Mouse (Mus musculus): ENCODE measurements around the gene Tcf3.

The Tcf3 gene

DNA sequence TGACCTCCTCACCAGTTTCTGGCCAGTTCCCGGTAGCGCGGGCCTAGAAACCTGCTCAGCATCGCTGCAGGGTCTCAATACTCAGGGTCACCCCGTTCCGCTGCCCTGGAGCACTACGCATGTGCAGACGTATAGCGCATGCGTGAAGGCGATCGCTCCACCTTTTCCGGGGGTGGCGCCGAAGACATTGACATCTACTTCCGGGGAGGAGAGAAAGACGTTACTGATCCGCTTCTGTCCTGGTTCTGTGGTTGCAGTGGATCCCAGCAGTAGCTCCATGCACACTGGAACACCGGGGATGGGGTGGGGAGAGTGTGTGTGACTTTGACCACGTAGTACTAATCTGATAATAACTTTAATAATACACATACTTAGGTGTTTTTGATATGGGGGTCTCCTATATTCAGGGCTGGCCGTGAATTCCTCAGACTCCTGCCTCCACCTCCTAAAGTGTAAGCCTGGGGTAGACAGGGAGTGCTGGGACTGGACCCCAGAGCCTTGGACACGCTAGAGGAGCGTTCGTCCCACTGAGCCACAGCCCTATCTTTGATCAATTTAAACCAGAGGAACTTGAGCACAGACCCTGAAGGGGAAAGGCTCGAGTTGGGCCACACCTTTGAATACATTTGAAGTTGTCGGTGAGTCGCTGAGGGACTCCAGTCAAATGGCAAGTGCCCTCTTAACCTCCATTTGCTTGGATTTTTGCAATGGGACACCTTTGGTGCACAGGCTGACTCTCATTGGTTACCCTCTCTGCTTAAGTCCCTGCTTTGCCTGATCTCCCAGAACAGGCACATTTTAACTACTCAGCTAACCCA is 26.6 kb downstream of the Tcf3 start, which contains the start of gene Uqcr11:
Gene Uqcr11, minus strand, starts transcription at position 147 of the 818 bp plus-strand sequence.
- DNase-seq (ENCODE audit: low spot score), result peak; percentile 89

DNA sequence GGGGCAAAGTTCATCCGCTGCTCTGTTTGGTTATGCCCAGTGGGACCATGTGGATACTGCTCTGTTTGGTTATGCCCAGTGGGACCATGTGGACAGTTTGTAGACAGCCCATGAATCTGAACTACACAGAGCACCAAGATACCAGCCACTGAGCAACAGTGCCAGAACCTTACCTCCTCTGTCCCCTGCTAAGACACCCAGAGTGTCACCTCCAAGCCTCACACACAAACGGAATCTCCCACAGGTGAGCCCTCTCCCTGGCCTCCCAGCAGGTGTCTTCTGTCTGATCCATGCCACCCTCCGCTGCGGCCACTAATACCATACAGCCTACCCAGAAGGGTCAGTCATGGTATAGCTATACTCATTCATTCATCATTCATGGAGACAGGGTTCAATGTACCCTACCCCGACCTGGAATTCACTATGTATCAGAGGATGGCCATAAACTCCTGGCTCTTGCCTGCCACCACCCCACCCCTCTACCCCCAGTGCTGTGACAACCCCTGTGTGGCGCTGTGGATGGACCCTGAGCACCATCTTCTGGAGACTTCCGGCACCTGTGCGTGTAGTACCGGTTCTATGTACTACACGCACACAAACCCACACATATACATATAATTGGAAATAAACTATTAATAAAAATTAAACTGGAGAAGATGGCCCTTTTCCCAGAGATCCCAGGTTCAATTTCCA is 27.8 kb downstream of the Tcf3 start:
- no peak for DNase-seq (ENCODE audit: low spot score)

DNA sequence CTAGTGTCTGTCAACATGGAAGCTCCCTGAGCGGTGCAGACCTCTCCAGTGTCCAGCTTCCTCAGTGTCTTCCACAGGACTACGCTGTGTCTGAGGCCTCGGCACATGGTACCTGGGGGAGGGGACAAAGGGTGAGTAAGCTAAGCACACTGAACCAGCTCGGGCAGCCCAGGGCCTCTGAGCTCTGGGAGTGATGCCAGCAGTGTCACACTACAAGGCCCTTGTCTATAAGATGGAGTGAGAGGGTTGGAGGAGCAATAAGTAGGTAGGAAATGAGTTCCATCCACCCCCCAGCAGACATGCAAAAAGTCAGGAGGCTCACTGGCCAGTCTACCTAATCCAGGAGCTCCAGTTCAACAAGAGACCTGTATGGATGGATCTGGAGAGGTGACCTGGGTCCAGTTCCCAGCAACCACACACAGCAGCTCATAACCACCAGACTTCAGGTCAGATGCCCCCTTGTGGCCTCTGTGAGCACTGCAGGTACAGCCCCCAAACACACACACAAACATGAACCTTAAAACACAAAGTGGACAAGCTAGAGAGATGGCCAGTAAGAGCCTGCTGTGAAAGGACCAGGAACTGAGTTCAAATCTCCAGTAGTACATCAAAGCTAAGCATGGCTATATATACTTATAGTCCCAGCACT is 30.3 kb downstream of the Tcf3 start:
- DNase-seq (ENCODE audit: low spot score), result no peak

DNA sequence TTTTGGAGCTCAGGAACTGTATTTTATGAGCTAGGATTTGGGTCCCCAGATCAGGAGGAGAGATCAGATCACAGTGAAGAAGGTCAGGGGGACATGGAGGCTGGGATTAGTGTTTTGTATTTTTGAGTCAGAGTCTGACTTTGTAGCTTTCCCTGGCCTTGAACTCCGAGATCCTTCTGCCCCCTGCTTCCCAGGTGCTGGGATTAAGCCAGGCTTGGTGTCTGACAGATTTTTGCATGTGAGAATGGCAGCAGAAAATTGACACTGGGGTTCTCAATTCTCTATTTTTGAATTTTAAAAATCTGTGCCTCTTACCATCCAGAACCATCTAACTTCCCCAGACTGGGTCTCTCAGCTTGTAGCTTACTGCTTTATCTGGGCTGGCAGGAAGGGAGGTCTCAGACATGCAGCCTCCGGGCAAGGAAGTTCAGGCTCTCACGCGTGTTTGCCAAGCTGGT is 32.7 kb downstream of the Tcf3 start:
- DNase-seq (ENCODE audit: low spot score), result no peak

DNA sequence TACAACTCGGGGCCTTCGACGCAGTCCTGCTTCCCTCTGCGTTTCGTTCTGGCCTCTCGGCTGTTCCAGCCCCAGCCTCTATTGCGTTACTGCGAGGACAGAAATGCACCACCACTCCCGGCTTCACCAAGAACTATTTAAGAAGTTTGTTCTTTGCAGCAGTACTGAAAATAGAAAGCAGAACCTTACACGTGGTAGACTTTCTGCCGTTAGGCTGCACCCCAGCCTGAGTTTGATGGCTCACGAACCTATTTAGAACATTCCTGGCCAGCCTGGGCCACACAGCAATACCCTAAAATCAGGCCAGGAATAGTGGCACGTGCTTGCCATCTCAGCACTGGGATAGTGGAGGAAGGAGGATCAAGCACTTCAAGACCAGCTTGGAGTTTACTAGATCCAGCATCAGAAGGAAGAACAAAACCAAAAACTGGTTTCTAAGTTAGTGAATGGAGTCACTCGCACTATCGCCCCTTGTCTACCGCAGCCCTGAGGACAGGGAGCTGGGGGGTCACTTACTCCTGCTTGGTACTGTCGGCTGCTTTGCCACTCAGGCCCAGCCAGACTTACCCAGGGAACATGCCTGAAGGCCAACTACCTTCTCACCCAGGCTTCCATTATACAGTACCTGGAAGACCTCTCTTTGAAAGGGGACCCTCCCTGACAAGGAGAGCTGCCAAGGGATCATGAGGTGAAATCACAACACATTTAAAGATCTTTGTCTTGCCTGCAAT is 33.3 kb downstream of the Tcf3 start:
- DNase-seq (ENCODE audit: low spot score), result no peak

DNA sequence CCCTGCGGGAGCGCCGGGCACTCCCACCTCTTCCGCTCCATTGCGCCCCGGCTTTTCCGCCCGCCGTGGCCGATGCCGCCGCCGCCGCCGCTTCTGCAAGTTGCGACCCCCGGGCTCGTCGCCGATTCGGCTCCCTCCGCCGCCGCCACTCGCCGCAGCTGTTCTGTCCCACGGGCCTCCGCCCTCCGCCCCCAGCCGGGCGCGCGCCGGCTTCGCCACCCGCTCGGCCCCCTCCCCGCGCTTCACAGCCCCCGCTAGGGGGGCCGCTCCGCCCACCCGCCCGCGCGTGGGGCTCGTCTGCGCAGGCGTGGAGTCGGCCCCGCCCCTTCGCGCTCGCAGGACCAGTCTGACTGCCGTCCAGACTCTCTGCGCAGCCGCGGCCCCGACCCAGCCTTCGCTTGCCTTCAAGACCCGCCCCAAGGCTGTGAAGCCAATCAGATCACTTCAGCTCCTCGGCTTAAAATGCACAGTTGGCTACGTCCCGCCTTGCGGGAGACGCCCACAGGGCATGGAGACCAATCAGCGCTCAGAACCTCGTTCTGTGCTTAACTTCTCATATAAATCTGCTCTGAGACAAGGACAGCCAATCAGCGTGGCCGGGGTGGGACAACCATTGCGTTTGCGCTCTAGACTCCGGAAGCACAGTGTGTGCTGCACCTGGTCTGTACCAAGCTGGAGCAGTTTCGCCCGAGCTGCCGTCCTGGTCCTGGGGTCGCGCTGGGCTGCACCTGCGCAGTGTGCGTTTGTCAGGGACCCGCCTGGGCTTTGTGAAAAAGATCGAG is 34.1 kb downstream of the Tcf3 start, which contains the start of gene Mbd3:
Gene Mbd3, minus strand, starts transcription at position 360 of the 782 bp plus-strand sequence.
- DNase-seq (ENCODE audit: low spot score), result peak; percentile 100

DNA sequence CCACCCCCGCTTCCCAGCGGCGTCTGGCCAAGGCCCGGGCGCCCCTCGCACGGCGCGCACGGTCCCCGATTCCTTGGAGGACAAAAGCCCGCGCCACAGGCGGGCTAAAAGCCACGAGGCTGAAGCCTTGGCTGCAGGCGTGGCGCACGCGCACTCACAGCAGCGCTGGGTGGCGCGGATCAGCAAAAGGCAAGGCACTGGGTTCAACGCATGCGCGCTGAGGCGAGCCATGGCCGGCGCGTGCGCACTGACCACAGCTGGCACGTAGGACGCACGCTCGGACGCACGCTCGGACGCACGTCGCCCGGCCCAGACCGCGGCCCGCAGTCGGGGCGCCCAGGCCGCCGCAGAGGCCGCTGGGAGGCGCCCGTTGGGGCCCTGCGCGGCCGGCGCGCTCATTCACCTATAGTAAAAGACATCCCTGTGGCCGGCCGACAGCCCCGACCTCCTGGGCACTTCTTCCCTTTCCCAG is 34.7 kb downstream of the Tcf3 start:
- peak; percentile 98 for DNase-seq (ENCODE audit: low spot score)

DNA sequence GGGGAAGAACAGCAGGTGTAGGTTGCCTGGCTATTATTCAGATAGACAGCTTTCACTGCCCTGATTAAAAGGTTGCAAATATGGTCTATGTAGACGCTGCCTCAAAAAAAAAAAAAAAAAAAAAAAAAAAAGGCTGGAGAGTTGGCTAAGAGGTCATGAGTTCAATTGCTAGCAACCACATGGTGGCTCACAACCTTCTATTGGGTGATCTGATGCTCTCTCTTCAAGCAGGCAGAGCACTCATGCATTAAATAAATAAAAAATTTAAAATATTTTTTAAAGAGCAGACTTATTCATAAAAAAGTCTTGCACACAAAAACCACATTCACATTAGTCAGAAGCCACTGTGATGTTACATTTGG is 35.3 kb downstream of the Tcf3 start:
- peak; percentile 15 for DNase-seq (ENCODE audit: low spot score)

DNA sequence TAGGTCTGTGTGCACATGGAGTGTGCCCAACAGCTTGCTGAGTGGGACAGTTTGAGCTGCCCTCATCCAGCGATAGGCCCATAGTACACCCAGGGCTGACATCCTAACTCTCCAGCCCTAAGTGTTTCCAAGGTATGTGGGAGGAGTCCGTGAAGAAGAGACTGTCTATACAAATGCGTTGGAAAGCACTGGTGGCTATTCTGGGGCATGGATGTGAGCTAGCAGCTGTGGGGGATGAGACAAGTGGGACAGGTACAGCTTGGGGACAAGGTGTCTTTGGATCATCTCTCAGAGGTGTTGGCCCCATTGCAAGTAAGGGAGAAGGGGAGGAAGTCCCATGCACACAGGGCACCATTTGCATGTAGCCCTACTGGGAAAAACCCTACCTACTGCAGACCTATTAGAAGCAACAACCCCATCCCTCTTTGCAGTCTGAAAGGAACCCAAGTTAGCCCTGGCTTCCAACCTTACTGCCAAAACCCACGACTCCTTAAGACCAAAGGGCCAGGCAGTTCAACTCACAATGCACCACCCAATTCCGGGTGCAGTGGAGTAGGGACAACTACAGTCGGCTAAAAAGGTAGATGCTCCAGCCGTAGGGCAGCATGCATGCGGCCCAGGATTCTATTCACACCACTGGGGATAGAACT is 35.8 kb downstream of the Tcf3 start:
- DNase-seq (ENCODE audit: low spot score), result no peak

DNA sequence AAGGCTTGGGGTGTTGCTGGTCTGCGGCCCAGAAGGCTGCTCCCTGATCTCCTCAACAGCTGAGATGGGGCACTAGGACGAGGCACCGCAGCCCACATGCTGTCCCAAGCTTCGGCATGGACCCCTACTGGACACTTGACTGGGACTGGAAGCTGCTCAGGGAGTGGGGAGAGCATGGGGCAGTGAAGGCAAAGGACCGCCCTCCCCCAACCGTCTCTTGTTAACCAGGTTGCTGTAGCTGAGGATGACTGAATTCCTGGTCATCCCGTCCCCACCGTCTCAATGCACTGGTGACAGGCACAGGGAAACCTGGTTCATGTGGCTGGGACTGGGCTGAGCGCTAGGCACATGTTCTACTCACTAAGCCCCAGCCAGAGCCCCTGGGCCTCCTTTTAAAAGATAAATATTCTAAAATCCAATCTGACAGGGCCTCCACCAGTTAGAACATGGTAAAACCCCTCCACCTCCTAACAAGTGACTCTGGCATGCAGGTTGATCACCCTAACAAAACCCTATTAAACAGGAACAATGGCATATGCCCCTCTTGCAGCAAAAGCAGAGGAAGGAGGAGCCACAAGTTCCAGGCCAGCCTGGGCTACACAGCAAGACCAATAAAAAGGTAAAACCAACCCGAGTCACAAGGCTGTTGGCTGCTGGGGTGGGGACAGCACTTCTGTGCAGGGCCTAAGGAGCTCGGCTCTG is 36.5 kb downstream of the Tcf3 start:
- no peak for DNase-seq (ENCODE audit: low spot score)

DNA sequence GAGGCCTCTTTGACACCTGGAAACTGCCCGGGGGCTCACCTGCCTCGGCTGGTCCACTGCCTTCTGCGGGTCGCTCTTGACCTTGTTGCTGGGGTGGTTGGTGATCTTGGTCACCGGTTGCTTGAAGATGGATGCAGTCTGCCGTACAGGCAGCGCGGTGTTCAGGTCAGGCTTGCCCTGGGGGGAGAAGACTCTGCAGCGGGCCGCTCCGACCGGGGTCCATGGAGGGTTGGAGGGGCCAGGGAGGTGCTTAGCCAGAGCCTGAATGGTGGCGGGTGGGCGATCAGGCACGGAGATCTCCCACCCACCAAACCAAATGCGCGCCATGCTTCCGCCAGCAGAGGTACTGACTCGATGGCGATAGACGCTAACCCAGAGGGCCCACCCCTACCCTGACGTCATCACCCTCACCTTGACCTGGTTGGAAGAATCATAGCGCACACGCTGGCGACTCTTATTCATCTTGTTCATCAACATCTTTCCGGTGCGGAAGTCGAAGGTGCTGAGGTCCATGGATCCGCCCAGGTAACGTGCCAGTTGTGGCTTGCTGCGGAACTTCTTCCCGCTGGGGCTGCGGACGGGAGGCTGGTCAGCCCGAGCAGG is 38.3 kb downstream of the Tcf3 start:
- no peak for DNase-seq (ENCODE audit: low spot score)

DNA sequence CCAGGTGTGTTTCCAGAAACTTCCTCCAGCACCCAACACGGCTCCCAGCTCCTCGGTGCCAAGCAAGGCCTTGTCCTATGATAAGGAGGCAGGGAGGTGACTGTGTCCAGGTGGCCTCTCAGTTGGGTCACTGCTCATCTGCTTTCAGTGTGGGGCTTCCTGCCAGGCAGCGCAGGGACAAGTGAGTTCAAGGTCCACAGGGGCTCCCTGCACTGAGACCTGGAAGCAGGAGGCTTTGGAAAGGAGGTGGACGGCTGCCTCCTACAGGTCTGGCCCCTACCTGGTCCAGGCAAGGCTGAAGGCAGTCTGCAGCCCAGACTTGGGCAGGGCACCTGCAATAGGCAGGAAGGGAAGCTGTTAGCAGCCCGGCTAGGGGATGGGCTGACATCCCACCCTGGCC is 40.8 kb downstream of the Tcf3 start:
- peak; percentile 53 for DNase-seq (ENCODE audit: low spot score)

DNA sequence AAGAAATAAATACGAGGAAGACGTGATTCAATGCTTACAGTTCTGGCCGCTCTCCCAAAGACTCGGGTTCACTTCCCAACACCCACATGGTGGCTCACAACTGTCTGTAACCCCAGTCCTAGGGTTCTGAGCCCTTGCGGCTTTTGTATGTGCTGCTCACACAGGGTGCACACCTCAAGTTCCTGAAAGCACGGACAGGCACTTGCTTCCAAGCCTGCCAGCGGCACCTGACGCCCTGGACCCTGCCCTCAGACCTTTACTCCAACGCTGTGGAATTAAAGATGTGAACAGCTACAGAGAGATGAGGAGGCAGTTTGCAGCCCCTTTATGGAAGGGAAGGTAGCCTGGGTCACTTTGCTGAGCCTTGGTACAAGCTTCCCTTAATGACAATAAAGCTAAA is 42.8 kb downstream of the Tcf3 start:
- no peak for DNase-seq (ENCODE audit: low spot score)

DNA sequence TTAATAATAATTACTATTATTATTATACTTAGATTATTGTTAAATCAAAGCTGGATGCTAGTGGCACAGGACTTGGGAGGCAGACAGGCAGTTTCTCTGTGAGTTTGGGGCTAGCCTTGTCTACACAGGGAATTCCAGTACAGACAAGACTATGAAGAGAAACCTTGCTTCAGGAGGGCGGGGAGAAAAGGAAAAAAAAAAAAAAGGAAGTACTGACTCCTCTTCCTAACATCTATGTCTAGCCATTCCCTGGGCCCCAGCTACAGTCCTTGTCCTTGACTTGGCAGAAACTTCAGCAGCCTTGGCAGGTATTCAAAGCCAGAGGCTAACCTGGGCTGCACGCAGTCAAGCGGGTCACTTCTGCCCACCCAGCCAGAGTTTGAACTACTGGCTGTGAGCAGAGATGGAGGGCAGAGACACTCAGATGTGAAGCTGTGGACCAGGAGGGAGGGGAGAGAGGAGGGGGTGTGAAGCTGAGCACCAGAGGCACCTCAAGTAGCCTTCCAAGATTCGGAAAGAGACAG is 44.2 kb downstream of the Tcf3 start:
- no peak for DNase-seq (ENCODE audit: low spot score)

DNA sequence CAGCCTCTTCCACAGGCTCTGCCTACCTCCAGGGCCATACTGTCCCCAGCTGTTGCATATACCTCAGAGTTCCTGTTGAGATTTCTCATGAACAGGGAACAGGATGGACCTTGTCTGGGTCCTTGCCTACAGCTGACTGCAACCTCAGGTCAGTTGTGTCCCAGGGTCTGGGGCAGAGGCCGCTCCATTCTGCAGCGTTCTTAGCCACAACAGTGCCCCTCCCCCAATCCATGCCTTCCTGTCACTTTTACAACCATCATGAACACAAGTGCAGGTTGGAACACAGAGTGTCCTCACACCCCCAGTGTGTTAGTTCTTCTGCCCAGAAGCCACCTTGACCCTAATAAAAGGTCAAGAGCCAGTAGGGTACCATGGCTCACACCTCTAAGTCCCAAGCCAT is 44.7 kb downstream of the Tcf3 start:
- peak; percentile 36 for DNase-seq (ENCODE audit: low spot score)

DNA sequence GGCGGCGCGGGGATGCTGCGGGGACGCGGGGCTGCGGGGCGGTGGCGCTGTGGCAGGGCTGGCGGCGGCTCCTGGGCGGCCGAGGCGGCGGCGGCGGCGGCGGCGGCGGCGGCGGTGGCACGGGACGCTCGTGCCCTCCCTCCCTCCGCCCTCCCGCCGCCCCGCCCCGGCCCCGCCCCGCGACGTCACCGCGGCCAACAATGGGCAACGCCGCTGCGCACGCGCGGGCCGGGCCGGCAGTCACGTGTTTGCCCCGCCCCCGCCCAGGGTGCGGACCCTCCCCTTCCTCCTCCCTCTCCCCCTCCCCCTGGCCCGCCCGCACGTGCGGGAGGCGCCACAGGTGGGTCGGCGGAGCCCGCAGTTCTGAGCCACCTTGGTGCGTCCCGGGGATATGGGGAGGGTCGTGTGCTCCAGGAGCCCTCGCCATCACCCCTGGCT is 45.9 kb downstream of the Tcf3 start, which contains the start of gene Mex3d:
Gene Mex3d, minus strand, starts transcription at position 138 of the 438 bp plus-strand sequence.
- peak; percentile 90 for DNase-seq (ENCODE audit: low spot score)

DNA sequence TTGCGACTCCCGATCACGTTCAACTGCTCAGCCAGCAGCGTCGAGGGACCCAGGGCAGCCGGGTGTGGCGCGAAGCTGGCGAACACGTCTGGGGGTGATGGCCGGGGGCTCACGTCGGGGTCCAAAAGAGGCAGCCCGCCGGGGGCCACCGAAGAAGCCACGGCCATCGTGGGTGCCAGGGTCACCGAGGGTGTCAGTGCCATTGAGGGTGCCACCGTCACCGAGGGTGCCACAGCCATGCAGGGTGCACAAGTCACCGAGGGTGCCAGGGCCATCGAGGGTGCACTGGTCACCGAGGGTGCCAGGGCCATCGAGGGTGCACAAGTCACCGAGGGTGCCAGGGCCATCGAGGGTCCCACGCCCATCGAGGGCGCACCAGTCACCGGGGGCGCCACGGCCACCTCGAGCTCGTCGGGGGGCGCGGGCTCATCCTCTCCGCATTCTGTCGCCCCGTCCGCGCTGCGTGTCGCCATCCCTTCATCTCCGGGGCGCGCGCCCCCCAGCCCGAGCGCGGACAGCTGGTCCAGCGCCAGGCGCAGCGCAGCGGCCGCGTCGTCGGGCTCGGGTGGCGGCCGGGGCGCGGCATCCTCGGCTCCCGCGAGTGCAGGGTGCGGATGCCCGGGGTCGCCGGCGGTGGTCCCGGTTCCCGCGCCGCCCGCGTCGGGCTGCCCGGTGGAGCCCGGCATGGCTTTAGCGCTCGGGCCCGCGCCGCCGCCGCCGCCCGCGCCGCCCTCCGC is 46.5 kb downstream of the Tcf3 start:
- DNase-seq (ENCODE audit: low spot score), result no peak
